Mouse (Mus musculus) MEL (cell line): ENCODE data around the gene Ptprh. TPM values are rescaled to one million over a fixed set of nuclear protein-coding genes. Genes with fewer than 3 reads are reported as not detected.

ENCODE experiments used
- DNase-seq: peaks from one replicate; pipeline ENCODE4 v3.0.0; 2011; ENCODE audit warnings: low read depth, low spot score
- H3K27ac ChIP-seq: 2 replicates; pipeline ENCODE4 v1.5.1; 2012; ENCODE audit warnings: low read depth, mild to moderate bottlenecking, control low read depth, low read length, moderate library complexity; ENCODE audit not compliant: control insufficient read depth
- H3K27me3 ChIP-seq, 2 experiments: fragments of 150-350 bp in 1 of 2; sonication (generic) in 1 of 2; 2 replicates each; pipeline ENCODE4 v1.6.1; 2012; ENCODE audit warnings: low read length in 2 of 2, mild to moderate bottlenecking in 2 of 2, improper control_type of control experiment in 1 of 2, moderate library complexity in 1 of 2; ENCODE audit not compliant: insufficient read depth in 2 of 2, control insufficient read depth in 1 of 2
- H3K36me3 ChIP-seq, 2 experiments: 2 replicates each; pipeline ENCODE4 v1.6.1; 2012 to 2014; ENCODE audit warnings: low read length in 2 of 2, improper control_type of control experiment in 1 of 2, inconsistent platforms in 1 of 2, mild to moderate bottlenecking in 1 of 2; ENCODE audit not compliant: insufficient read depth in 2 of 2, control insufficient read depth in 1 of 2
- H3K4me1 ChIP-seq, 2 experiments: fragments of 150-350 bp in 1 of 2; sonication (generic) in 1 of 2; 2 replicates each; pipeline ENCODE4 v1.6.1; 2012; ENCODE audit warnings: low read length in 2 of 2, improper control_type of control experiment in 1 of 2, mild to moderate bottlenecking in 1 of 2; ENCODE audit not compliant: insufficient read depth in 2 of 2, control insufficient read depth in 1 of 2
- H3K4me3 ChIP-seq, 2 experiments: fragments of 150-350 bp in 1 of 2; sonication (generic) in 1 of 2; 2 replicates each; pipeline ENCODE4 v1.5.1; 2012; ENCODE audit warnings: low read depth in 2 of 2, low read length in 2 of 2, mild to moderate bottlenecking in 2 of 2, moderate library complexity in 2 of 2, control low read depth in 1 of 2, improper control_type of control experiment in 1 of 2; ENCODE audit not compliant: control insufficient read depth in 1 of 2, insufficient read depth in 1 of 2
- H3K79me2 ChIP-seq: 2 replicates; pipeline ENCODE4 v1.6.1; 2012; ENCODE audit warnings: mild to moderate bottlenecking, low read length, moderate library complexity; ENCODE audit not compliant: control insufficient read depth, poor library complexity, insufficient read depth
- H3K9ac ChIP-seq: 2 replicates; pipeline ENCODE4 v1.6.1; 2012; ENCODE audit warnings: low read depth, mild to moderate bottlenecking, control low read depth, low read length, moderate library complexity; ENCODE audit not compliant: control insufficient read depth, poor library complexity, severe bottlenecking
- H3K9me3 ChIP-seq: fragments of 150-350 bp; sonication (generic); replicated peaks from 2 replicates; pipeline ENCODE4 v1.6.1; 2012; ENCODE audit warnings: mild to moderate bottlenecking, low read length, improper control_type of control experiment, moderate library complexity; ENCODE audit not compliant: insufficient read depth
- ELF1 ChIP-seq: IDR thresholded peaks from 2 replicates; pipeline ENCODE4 v1.6.1; 2014; ENCODE audit warnings: low read depth, mild to moderate bottlenecking, inconsistent platforms, low read length, improper control_type of control experiment, moderate library complexity
- ETS1 ChIP-seq: IDR thresholded peaks from 2 replicates; pipeline ENCODE4 v1.6.1; 2012; ENCODE audit warnings: low read depth, mild to moderate bottlenecking, inconsistent platforms, low read length, improper control_type of control experiment, moderate library complexity
- MAZ ChIP-seq: IDR thresholded peaks from 2 replicates; pipeline ENCODE4 v1.6.1; 2012; ENCODE audit warnings: low read depth, mild to moderate bottlenecking, inconsistent platforms, low read length, improper control_type of control experiment
- MYC ChIP-seq: IDR thresholded peaks from 2 replicates; pipeline ENCODE4 v1.6.1; 2011; ENCODE audit warnings: low read depth, mild to moderate bottlenecking, low read length, improper control_type of control experiment, moderate library complexity
- NELFE ChIP-seq: IDR thresholded peaks from 2 replicates; pipeline ENCODE4 v1.6.1; 2011; ENCODE audit warnings: low read depth, low read length, improper control_type of control experiment
- POLR2A ChIP-seq, 2 experiments: IDR thresholded peaks; 2 replicates each; pipeline ENCODE4 v1.6.1; 2011 to 2012; ENCODE audit warnings: low read length in 2 of 2, mild to moderate bottlenecking in 2 of 2, control low read depth in 1 of 2, improper control_type of control experiment in 1 of 2, low read depth in 1 of 2, moderate library complexity in 1 of 2; ENCODE audit not compliant: control insufficient read depth in 1 of 2, insufficient read depth in 1 of 2, poor library complexity in 1 of 2
- POLR2AphosphoS2 ChIP-seq: IDR thresholded peaks from 2 replicates; pipeline ENCODE4 v1.6.1; 2011; ENCODE audit warnings: low read length, improper control_type of control experiment
- POLR2AphosphoS5 ChIP-seq: IDR thresholded peaks from 2 replicates; pipeline ENCODE4 v1.6.1; 2012; ENCODE audit warnings: low read depth, borderline replicate concordance, mild to moderate bottlenecking, inconsistent platforms, low read length, moderate library complexity, mixed read lengths
- TAL1 ChIP-seq: IDR thresholded peaks from 2 replicates; pipeline ENCODE4 v1.6.1; 2012; ENCODE audit warnings: mild to moderate bottlenecking, inconsistent platforms, low read length, moderate library complexity, mixed read lengths
- TBP ChIP-seq: IDR thresholded peaks from 2 replicates; pipeline ENCODE4 v1.8.0; 2011; ENCODE audit warnings: low read depth, low read length, improper control_type of control experiment
- UBTF ChIP-seq: IDR thresholded peaks from 2 replicates; pipeline ENCODE4 v1.6.1; 2012; ENCODE audit warnings: low read depth, mild to moderate bottlenecking, inconsistent platforms, low read length, improper control_type of control experiment, moderate library complexity, borderline replicate concordance; ENCODE audit not compliant: insufficient read depth
- ZC3H11A ChIP-seq: IDR thresholded peaks from 2 replicates; pipeline ENCODE4 v1.6.1; 2012; ENCODE audit warnings: low read depth, mild to moderate bottlenecking, inconsistent platforms, low read length, improper control_type of control experiment
- ZKSCAN1 ChIP-seq: IDR thresholded peaks from 2 replicates; pipeline ENCODE4 v1.6.1; 2012; ENCODE audit warnings: low read depth, mild to moderate bottlenecking, inconsistent platforms, low read length, improper control_type of control experiment, moderate library complexity
- polyA plus RNA-seq, 2 experiments: library from polyadenylated mRNA; stranded (reverse) in 1 of 2; unstranded in 1 of 2; fragments of >175 nt in 1 of 2; fragments of >200 nt in 1 of 2; gene quantifications; 2 replicates each; pipeline versions ENCODE4 v1.2.1 to v1.2.4; 2012; ENCODE audit warnings: low replicate concordance in 2 of 2, low read depth in 1 of 2; ENCODE audit not compliant: insufficient read length in 2 of 2, insufficient read depth in 1 of 2, missing spikeins in 1 of 2
- total RNA-seq: library from RNA; depleted of rRNA; stranded (reverse); fragments of 300-350 nt; gene quantifications from 2 replicates; pipeline ENCODE4 v1.2.3, GENCODE M21; 2012

Ptprh gene
- total and polyA plus RNA-seq, 3 experiments: not detected

GRCm38 (mm10) chr7:4521231-4522003 is 82.4 kb downstream of the Ptprh start (continued):
- TF ChIP-seq NELFE (peak; percentile 29; the same call in 1 of the 2 replicates), POLR2AphosphoS5 (no peak), TAL1 (no peak), MYC (peak; percentile 56; the same call in 1 of the 2 replicates), POLR2A (IDR thresholded peaks at IDR 0.05; ENCODE audit: control insufficient read depth in 1 of 2, insufficient read depth in 1 of 2, low read depth in 1 of 2, low read length in 2 of 2, poor library complexity in 1 of 2) (peak in 1 of 2 experiments; percentile 36; a peak in 1 of 4 replicates), UBTF (0 out of 2 replicates have a peak, but pooled peaks have one; percentile 47), ETS1 (0 out of 2 replicates have a peak, but pooled peaks have one; percentile 18)

- H3K4me3 ChIP-seq: no peak overlapping the region
- H3K27ac ChIP-seq: no peak overlapping the region
- H3K4me1 ChIP-seq: peaks cover 2 to 19% of the 10 kb centered on the region in 2 experiments; a peak in 3 of 4 replicates
- DNase-seq: peak; percentile 46
- TF ChIP-seq ELF1 (0 out of 2 replicates have a peak, but pooled peaks have one; percentile 33), ZC3H11A (no peak)
- TF ChIP-seq, all 39 proteins: peak for 1
- Histone ChIP-seq H3K36me3 (peaks cover 0 to 9% of the 10 kb centered on the region in 2 experiments; a peak in 1 of 4 replicates), H3K27me3 (no peaks in the 10 kb centered on the region), H3K9ac (no peak overlapping the region), H3K79me2 (peaks cover 12% of the 10 kb centered on the region), H3K9me3 (no peaks in the 10 kb centered on the region)
Measured at GRCm38 (mm10) chr7:4518487-4518886, 85.4 kb downstream of the Ptprh start.

- Histone ChIP-seq H3K4me3 (no peak within 1 kb of the TSS), H3K79me2 (peaks cover 5% of the 10 kb centered on the region; the same call in 1 of the 2 replicates), H3K4me1 (peaks cover 5 to 18% of the 10 kb centered on the region in 2 experiments; a peak in 3 of 4 replicates)
Measured at GRCm38 (mm10) chr7:4516332-4517050, 87.3 kb downstream of the Ptprh start, which contains the start of gene Tnnt1. Tnnt1 (minus strand) TSS chr7:4516382.

More at GRCm38 (mm10) chr7:4516332-4517050, 87.3 kb downstream of the Ptprh start, which contains the start of gene Tnnt1:
- TF ChIP-seq POLR2AphosphoS2: 0 out of 2 replicates have a peak, but pooled peaks have one; percentile 52
- no peak for TF ChIP-seq TBP
- TF ChIP-seq ZKSCAN1: peak; percentile 18; the same call in 1 of the 2 replicates
- no peak for TF ChIP-seq MAZ
- Histone ChIP-seq H3K27me3 (no peaks in the 10 kb centered on the region), H3K36me3 (peaks cover 0 to 16% of the 10 kb centered on the region in 2 experiments; a peak in 2 of 4 replicates), H3K9me3 (no peaks in the 10 kb centered on the region), H3K9ac (no peak within 1 kb of the TSS), H3K27ac (no peak within 1 kb of the TSS)
- no peak for DNase-seq
